Mouse (Mus musculus): ENCODE results near the gene Gm5901. TPM values are rescaled to one million over a fixed set of nuclear protein-coding genes. Genes with fewer than 3 reads are reported as not detected.

Gene Gm5901
- total RNA-seq, 2 experiments from 2014 or later: not detected

DNA sequence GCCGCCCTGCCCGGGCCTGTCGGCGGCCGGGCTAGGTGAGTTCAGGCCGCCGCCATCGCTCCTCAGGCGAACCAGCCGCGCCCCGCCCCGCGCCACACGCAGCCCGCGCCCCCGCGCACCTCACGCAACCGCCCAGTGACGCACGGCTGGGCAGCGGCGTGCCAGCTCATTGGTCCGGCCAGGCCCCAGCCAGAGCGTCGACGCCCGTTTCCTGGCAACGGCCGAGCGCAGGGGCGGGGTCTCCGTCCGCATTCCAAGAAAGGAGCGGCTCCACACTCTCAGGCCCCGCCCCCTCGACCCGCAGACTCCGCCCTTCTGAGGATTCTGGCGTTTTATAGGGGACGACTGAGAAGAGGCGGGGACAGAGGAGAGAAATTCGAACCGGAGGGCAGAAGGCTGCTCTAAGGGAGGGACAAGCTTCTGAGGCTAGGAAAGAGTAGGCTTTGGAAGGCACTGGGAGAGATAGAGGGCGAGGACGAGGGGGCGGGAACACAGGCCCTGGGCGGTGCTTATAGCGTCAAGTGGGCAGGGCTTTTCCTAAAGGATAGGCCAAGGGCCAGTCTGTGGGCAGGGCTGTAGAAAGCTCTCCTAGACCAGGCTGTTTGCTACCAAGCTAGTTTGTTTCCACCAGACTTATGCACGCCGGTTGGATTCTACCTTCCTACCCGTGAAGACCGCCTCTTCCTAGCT is 25.2 kb downstream of the Gm5901 start, which contains the start of gene Fam160a2:
Fam160a2 (minus strand) TSS at position 120 of the 690 bp plus-strand sequence.
- intact Hi-C loops (cut with DNase I): loop anchor here (5.0 to 10.0 kb wide), 2 partner anchors 225 to 232 kb away; partner anchors contain the start of gene Trim3
- peak; percentile 99 for DNase-seq (ENCODE audit: low spot score)

DNA sequence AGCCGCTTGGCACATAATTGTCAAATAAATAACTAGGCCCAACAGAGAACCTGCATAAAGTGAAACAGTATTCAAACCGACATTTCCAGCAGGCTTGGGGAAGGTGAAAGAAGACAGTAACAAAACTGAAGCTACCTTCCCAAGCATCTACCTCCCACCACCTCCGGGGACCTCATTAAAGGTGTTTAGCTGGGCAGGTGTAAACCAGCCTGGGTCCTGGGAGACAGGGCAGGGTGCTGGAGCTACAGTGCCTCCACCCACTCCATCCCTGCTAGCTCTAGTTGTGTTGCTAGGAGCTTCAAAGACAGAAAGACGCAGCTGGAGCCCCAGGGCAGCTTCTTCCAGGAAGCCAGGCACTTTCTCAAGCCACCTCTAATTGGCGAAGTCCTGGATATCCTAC is 29.4 kb downstream of the Gm5901 start, which contains the start of gene Cnga4:
Cnga4 (plus strand) TSS at position 301 of the 400 bp plus-strand sequence.
- intact Hi-C loops (cut with DNase I): loop anchor here (10.0 kb wide), 1 partner anchor 229 kb away; no protein-coding TSS in a partner anchor
- DNase-seq (ENCODE audit: low spot score): no peak

DNA sequence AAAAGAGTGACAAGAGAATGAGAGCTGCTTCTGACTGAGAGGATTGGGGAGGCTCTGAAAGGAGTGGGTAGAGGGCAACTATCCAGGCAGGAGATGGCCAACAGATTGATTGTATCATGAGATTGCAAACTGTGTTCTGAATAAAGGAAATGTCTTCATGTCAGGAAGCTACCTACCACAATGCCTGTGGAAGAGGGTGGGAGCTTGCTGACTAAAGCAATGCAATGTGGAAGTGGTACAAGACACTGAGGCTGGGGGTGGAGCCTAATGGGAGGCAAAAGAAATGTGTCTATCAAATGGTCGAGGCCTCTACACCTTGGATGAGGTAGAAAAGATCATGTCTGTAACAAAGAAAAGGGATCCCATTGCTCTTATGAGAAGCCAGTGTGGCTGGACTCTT is 31.5 kb downstream of the Gm5901 start:
- DNase-seq (ENCODE audit: low spot score): no peak
- intact Hi-C loops (cut with DNase I): loop anchor here (5.0 to 10.0 kb wide), 2 partner anchors 179 to 232 kb away; no protein-coding TSS in a partner anchor

DNA sequence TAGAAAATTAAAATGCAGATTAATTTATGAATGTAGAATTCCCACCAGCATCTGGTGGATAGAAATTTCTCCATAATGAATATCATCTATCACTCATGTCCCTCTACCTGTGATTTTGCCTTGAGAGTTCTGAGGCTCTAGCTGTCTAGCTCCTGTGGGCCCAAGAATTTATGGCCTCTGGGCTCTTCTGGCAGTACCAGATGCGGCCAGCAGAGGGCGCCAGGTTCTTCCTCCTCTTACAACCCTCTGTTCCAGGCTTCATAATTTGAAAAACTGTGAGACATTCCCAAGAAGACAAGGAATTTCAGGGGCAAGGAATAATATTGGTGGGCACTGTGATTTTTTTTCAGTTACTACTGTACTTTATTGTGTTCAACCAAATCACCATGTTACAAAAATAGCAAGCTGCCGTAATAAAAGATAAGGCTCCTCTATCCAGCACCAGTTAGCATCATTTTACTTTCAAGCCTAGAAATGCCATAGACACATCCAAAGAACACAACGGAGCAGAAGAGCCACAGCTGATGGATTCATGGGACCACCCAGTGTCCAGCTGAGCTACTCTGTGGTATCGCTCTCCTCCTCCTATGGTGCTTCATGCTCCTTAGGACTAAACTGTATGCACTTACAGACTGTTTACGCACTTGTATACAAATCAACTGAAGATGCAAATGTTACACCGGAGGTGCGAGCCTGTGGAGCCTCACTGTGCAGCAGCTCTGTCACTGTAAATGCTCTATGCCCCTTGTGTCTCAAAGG is 37.2 kb downstream of the Gm5901 start:
- intact Hi-C loops (cut with DNase I): loop anchor here (1.0 to 2.0 kb wide), 3 partner anchors 60 to 104 kb away; no protein-coding TSS in a partner anchor
- DNase-seq (ENCODE audit: low spot score): peak; percentile 25

DNA sequence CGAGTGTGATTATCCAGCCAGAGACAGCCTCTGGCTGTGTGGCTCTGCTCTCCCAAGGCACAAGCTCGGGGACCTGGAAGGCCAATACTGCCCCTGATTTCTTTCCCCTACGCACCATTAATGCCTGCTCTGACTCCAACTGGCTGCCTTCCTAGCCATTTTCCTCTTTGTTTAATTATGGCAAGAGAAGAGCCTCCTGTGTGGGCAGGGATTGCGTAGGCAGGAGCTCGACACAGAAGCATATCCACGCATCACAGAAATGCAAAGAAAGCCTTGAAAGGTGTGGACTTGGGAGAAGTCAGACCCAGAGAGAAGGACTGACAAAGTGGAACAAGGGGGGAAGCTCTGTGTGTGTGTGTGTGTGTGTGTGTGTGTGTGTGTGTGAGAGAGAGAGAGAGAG is 39.5 kb downstream of the Gm5901 start:
- intact Hi-C loops (cut with DNase I): no loop called here
- DNase-seq (ENCODE audit: low spot score): no peak

DNA sequence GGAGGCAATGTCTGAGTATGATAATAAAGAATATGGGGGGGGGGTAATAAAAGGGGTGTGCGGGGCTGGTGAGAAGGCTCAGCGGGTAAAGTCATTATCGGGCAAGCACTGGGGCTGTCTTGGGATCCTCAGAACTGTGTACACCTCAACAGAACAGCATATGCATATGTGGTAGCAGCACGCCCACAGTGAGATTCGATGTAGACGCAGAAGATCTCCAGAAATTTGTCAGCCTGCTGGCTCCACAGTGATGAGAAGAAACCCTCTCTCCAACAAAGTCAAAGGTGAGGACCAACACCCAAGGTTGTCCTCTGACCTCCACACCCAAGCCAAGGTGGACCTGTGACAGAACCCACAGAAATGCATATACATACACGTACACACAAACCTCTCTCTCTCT is 41.7 kb downstream of the Gm5901 start:
- intact Hi-C loops (cut with DNase I): no loop called here
- DNase-seq (ENCODE audit: low spot score): no peak

DNA sequence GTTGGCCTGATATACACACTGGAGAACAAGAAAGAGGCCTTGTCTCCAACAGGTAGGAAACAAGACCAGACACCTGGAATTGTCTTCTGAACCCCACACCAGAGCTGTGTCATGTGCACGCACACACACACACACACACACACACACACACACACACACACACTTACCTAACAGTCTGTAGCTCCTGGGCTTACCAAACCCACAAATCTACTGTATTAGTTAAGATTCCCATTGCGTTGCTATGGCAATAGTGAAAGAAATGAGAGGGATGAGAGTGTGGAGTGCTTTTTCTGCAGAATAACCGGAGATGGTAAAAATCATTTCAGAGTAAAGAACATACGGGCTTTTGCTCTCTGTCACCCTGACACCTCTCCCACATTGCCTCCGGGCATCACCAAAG is 43.3 kb downstream of the Gm5901 start:
- DNase-seq (ENCODE audit: low spot score): no peak
- intact Hi-C loops (cut with DNase I): no loop called here

DNA sequence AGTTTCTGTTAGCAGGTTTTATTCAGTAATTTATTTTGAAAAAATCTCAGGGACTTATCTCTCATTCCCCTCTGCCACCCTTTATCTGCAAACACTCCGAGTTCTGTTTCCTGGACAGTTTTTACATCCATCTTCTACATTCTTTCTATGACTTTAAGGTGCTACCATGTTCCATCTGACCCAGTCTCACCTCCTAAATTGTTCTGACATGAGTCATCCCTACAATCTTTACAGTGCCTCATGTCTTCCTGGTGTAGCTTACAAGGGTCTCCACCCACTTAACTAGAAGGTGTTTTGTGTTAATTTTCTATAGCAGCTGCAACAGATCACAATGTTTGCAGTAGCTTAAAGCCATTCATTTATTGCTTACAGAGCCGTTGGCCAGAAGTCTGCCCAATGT is 46.1 kb downstream of the Gm5901 start:
- intact Hi-C loops (cut with DNase I): no loop called here
- no peak for DNase-seq (ENCODE audit: low spot score)

DNA sequence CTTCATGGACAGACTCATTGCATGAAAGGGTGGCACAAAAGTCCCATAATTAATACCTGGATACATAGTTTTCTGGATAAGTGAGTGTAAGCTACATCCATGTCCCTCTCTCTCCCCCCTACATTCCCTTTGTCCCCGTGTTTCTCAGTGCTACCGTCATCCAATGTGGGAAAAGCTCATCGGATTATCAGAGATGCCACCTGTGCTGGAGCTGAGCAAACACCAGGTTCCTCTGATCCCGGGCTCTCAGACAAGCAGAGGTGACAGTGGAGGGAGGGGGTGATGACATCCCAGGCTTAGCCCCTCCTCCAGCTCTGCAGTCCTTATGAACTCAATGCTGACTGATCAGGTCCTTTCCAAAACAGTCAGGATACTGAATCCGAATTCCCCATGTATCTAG is 49.5 kb downstream of the Gm5901 start:
- no peak for DNase-seq (ENCODE audit: low spot score)
- intact Hi-C loops (cut with DNase I): no loop called here

DNA sequence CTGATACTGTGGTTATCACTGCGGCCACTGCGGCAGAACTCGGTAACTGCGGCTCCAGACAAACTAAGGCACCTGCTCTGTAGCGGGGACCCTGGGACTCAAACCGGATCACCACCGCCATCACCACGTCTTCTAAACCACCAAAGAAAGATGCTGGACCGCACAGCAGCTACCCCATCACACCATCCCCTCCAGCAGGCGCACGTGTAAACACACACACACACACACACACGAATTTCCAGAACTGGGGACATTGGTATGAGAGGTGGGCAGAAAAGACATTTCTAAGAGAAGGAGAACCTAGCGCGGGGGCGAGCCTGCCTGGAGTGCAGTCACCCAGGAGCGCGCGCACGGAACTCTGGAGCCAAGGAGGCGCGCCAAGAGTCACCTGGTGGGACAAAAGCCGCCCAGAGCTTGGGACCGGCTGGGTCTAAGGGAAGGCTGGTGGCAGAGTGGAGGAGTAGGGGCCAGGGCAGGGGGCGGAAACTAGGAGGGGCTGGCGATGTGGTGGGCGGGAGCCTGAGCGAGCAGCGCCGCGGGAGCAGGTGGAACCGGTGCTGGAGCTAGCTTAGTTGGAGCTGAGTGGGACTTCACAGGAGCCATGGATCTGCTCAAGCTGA is 50.7 kb downstream of the Gm5901 start, which contains the start of gene Cckbr:
Cckbr (plus strand) TSS at position 308 of the 620 bp plus-strand sequence.
- no peak for DNase-seq (ENCODE audit: low spot score)
- intact Hi-C loops (cut with DNase I): no loop called here

DNA sequence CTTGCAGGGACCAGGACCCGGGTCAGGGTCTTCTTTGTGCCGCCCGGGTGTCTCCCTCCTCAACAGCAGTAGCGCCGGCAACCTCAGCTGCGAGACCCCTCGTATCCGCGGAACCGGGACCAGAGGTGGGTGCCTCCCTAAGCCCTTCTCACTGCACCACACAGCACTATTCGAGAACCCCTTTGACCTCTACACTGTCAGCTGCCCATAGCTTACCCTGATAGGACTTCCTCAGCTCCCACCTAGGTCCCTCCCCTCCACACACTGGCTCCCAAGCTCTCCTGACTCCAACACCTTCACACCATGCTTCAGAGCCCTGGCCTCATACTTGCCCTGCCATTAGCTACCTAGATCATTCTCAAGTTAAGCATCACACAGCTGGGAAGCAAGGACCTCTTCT is 51.2 kb downstream of the Gm5901 start:
- intact Hi-C loops (cut with DNase I): no loop called here
- no peak for DNase-seq (ENCODE audit: low spot score)

Other genes starting within 250 kb of the Gm5901 start
- gene Olfr683, start 228.0 kb upstream of the Gm5901 start, total RNA-seq (2021): not detected
- not detected for gene Olfr684, start 211.4 kb upstream of the Gm5901 start, total RNA-seq (2021)
- not detected for gene Olfr685, start 189.0 kb upstream of the Gm5901 start, total RNA-seq (2021)
- not detected for gene Olfr686, start 167.6 kb upstream of the Gm5901 start, total RNA-seq (2021)
- gene Olfr688, start 86.9 kb upstream of the Gm5901 start, total RNA-seq (2021): not detected
- not detected for gene Olfr689, start 63.9 kb upstream of the Gm5901 start, total RNA-seq (2021)
- gene Olfr690, start 40.9 kb upstream of the Gm5901 start, total RNA-seq (2021): not detected
- not detected for gene Olfr691, start 32.8 kb upstream of the Gm5901 start, total RNA-seq (2021)
- not detected for gene Olfr692, start 6.8 kb upstream of the Gm5901 start, total RNA-seq (2021)
- 10 to 100 TPM; 18.7 to 19.5 TPM for gene Fam160a2, start 25.0 kb downstream of the Gm5901 start, total RNA-seq (2021)
- not detected for gene Cnga4, start 29.5 kb downstream of the Gm5901 start, total RNA-seq (2021)
- gene Cckbr, start 50.7 kb downstream of the Gm5901 start, total RNA-seq (2021): not detected
- gene Cavin3, start 107.3 kb downstream of the Gm5901 start, total RNA-seq (2021): 10 to 100 TPM; 22.8 to 26.4 TPM
- 100 to 1,000 TPM; 155 to 156 TPM for gene Smpd1, start 179.3 kb downstream of the Gm5901 start, total RNA-seq (2021)
- gene Apbb1, start 206.6 kb downstream of the Gm5901 start, total RNA-seq (2021): 100 to 1,000 TPM in 1 of 2 experiments, 10 to 100 TPM in 1; 99.0 to 102 TPM
- gene Hpx, start 225.1 kb downstream of the Gm5901 start, total RNA-seq (2021): not detected